Mouse (Mus musculus): ENCODE measurements around the gene Rgs17. TPM values are rescaled to one million over a fixed set of nuclear protein-coding genes. Genes with fewer than 3 reads are reported as not detected.

The Rgs17 gene
- polyA plus RNA-seq, 1 experiment: 0.49 TPM

GRCm38 (mm10) chr10:5806996-5807395 lies 115.2 kb downstream of the Rgs17 start:
- Histone ChIP-seq H3ac (ENCODE audit: control insufficient read depth, insufficient read length) (no peak overlapping the region), H3K4me3 (peak overlapping the region; percentile 69), H3K36me3 (ENCODE audit: control insufficient read depth, insufficient read depth) (peaks cover 4% of the 10 kb centered on the region), H3K79me2 (ENCODE audit: control insufficient read depth, insufficient read depth) (peaks cover 29% of the 10 kb centered on the region), H3K4me2 (ENCODE audit: low read depth) (no peak overlapping the region), H3K27me3 (ENCODE audit: control insufficient read depth, insufficient read depth, insufficient read length) (no peaks in the 10 kb centered on the region)
- TF ChIP-seq REST (IDR thresholded peaks at IDR 0.05; ENCODE audit: insufficient read depth, insufficient read length) (no peak), CEBPB (IDR thresholded peaks at IDR 0.05; ENCODE audit: insufficient read depth, poor library complexity, severe bottlenecking) (no peak), TCF12 (IDR thresholded peaks at IDR 0.05; ENCODE audit: insufficient read depth, poor library complexity, severe bottlenecking) (no peak), SRF (IDR thresholded peaks at IDR 0.05; ENCODE audit: control insufficient read depth, insufficient read length, low read depth) (no peak), MYOD1 (IDR thresholded peaks at IDR 0.05; ENCODE audit: control insufficient read depth in 1 of 3, insufficient read length in 2 of 3, low read depth in 2 of 3) (no peak), USF1 (IDR thresholded peaks at IDR 0.05; ENCODE audit: low read depth) (no peak), MYOG (IDR thresholded peaks at IDR 0.05; ENCODE audit: control insufficient read depth in 1 of 3, insufficient read depth in 1 of 3, insufficient read length in 2 of 3, low read depth in 2 of 3) (no peak), MAX (IDR thresholded peaks at IDR 0.05; ENCODE audit: low read depth) (no peak), POLR2AphosphoS2 (IDR thresholded peaks at IDR 0.05; ENCODE audit: insufficient read length, low read depth) (no peak), POLR2A (IDR thresholded peaks at IDR 0.05; ENCODE audit: insufficient read length, low read depth) (no peak), E2F4 (IDR thresholded peaks at IDR 0.05; ENCODE audit: insufficient read depth) (no peak)

GRCm38 (mm10) chr10:5806416-5806815 lies 115.8 kb downstream of the Rgs17 start:
- Histone ChIP-seq H3K4me3 (peak overlapping the region; percentile 69), H3K4me2 (ENCODE audit: low read depth) (peak overlapping the region; percentile 97), H3K27me3 (ENCODE audit: control insufficient read depth, insufficient read depth, insufficient read length) (no peaks in the 10 kb centered on the region), H3ac (ENCODE audit: control insufficient read depth, insufficient read length) (no peak overlapping the region), H3K36me3 (ENCODE audit: control insufficient read depth, insufficient read depth) (peaks cover 6% of the 10 kb centered on the region), H3K79me2 (ENCODE audit: control insufficient read depth, insufficient read depth) (peaks cover 35% of the 10 kb centered on the region)
- TF ChIP-seq POLR2A (IDR thresholded peaks at IDR 0.05; ENCODE audit: insufficient read length, low read depth): no peak
- TF ChIP-seq MYOG (IDR thresholded peaks at IDR 0.05; ENCODE audit: control insufficient read depth in 1 of 3, insufficient read depth in 1 of 3, insufficient read length in 2 of 3, low read depth in 2 of 3): no peak
- no peak for TF ChIP-seq E2F4 (IDR thresholded peaks at IDR 0.05; ENCODE audit: insufficient read depth)
- TF ChIP-seq POLR2AphosphoS2 (IDR thresholded peaks at IDR 0.05; ENCODE audit: insufficient read length, low read depth): no peak

GRCm38 (mm10) chr10:5805731-5806307 lies 116.4 kb downstream of the Rgs17 start:
- H3ac ChIP-seq (ENCODE audit: control insufficient read depth, insufficient read length): peak overlapping the region; percentile 10
- peaks cover 11% of the 10 kb centered on the region for H3K36me3 ChIP-seq (ENCODE audit: control insufficient read depth, insufficient read depth)
- H3K27me3 ChIP-seq (ENCODE audit: control insufficient read depth, insufficient read depth, insufficient read length): no peaks in the 10 kb centered on the region
- TF ChIP-seq MYOD1 (IDR thresholded peaks at IDR 0.05; ENCODE audit: control insufficient read depth in 1 of 3, insufficient read length in 2 of 3, low read depth in 2 of 3) (no peak), E2F4 (IDR thresholded peaks at IDR 0.05; ENCODE audit: insufficient read depth) (peak; percentile 70), POLR2AphosphoS2 (IDR thresholded peaks at IDR 0.05; ENCODE audit: insufficient read length, low read depth) (peak; percentile 66), USF1 (IDR thresholded peaks at IDR 0.05; ENCODE audit: low read depth) (peak; percentile 85), POLR2A (IDR thresholded peaks at IDR 0.05; ENCODE audit: insufficient read length, low read depth) (peak; percentile 80)
- peak overlapping the region; percentile 69 for H3K4me3 ChIP-seq
- H3K4me2 ChIP-seq (ENCODE audit: low read depth): peak overlapping the region; percentile 97
- peaks cover 41% of the 10 kb centered on the region for H3K79me2 ChIP-seq (ENCODE audit: control insufficient read depth, insufficient read depth)

- Histone ChIP-seq H3K4me3 (peak within 1 kb of the TSS; percentile 69), H3ac (ENCODE audit: control insufficient read depth, insufficient read length) (peak within 1 kb of the TSS; percentile 10), H3K79me2 (ENCODE audit: control insufficient read depth, insufficient read depth) (peaks cover 46% of the 10 kb centered on the region), H3K36me3 (ENCODE audit: control insufficient read depth, insufficient read depth) (peaks cover 14% of the 10 kb centered on the region), H3K27me3 (ENCODE audit: control insufficient read depth, insufficient read depth, insufficient read length) (no peaks in the 10 kb centered on the region), H3K4me2 (ENCODE audit: low read depth) (peak within 1 kb of the TSS; percentile 97)
- peak; percentile 64 for TF ChIP-seq POLR2A (IDR thresholded peaks at IDR 0.05; ENCODE audit: insufficient read length, low read depth)
- no peak for TF ChIP-seq MYOD1 (IDR thresholded peaks at IDR 0.05; ENCODE audit: control insufficient read depth in 1 of 3, insufficient read length in 2 of 3, low read depth in 2 of 3)
- TF ChIP-seq CEBPB (IDR thresholded peaks at IDR 0.05; ENCODE audit: insufficient read depth, poor library complexity, severe bottlenecking): no peak
- TF ChIP-seq MAX (IDR thresholded peaks at IDR 0.05; ENCODE audit: low read depth): no peak
- TF ChIP-seq E2F4 (IDR thresholded peaks at IDR 0.05; ENCODE audit: insufficient read depth): peak; percentile 92
- TF ChIP-seq REST (IDR thresholded peaks at IDR 0.05; ENCODE audit: insufficient read depth, insufficient read length): no peak
- TF ChIP-seq POLR2AphosphoS2 (IDR thresholded peaks at IDR 0.05; ENCODE audit: insufficient read length, low read depth): peak; percentile 50
- TF ChIP-seq TCF12 (IDR thresholded peaks at IDR 0.05; ENCODE audit: insufficient read depth, poor library complexity, severe bottlenecking): no peak
- TF ChIP-seq MYOG (IDR thresholded peaks at IDR 0.05; ENCODE audit: control insufficient read depth in 1 of 3, insufficient read depth in 1 of 3, insufficient read length in 2 of 3, low read depth in 2 of 3): no peak
Observed at GRCm38 (mm10) chr10:5805243-5805730, 116.9 kb downstream of the Rgs17 start, which contains the start of gene Fbxo5. Fbxo5 (minus strand) TSS chr10:5805600.

GRCm38 (mm10) chr10:5804691-5805156 lies 117.5 kb downstream of the Rgs17 start:
- peak overlapping the region; percentile 58 for H3K4me2 ChIP-seq (ENCODE audit: low read depth)
- peaks cover 20% of the 10 kb centered on the region for H3K36me3 ChIP-seq (ENCODE audit: control insufficient read depth, insufficient read depth)
- H3K4me3 ChIP-seq: peak overlapping the region; percentile 69
- peaks cover 52% of the 10 kb centered on the region for H3K79me2 ChIP-seq (ENCODE audit: control insufficient read depth, insufficient read depth)
- no peaks in the 10 kb centered on the region for H3K27me3 ChIP-seq (ENCODE audit: control insufficient read depth, insufficient read depth, insufficient read length)
- TF ChIP-seq CEBPB (IDR thresholded peaks at IDR 0.05; ENCODE audit: insufficient read depth, poor library complexity, severe bottlenecking) (no peak), TCF3 (IDR thresholded peaks at IDR 0.05; ENCODE audit: insufficient read length, low read depth) (no peak), MAX (IDR thresholded peaks at IDR 0.05; ENCODE audit: low read depth) (no peak), USF1 (IDR thresholded peaks at IDR 0.05; ENCODE audit: low read depth) (no peak), MYOD1 (IDR thresholded peaks at IDR 0.05; ENCODE audit: control insufficient read depth in 1 of 3, insufficient read length in 2 of 3, low read depth in 2 of 3) (no peak), SRF (IDR thresholded peaks at IDR 0.05; ENCODE audit: control insufficient read depth, insufficient read length, low read depth) (no peak), POLR2AphosphoS2 (IDR thresholded peaks at IDR 0.05; ENCODE audit: insufficient read length, low read depth) (no peak), POLR2A (IDR thresholded peaks at IDR 0.05; ENCODE audit: insufficient read length, low read depth) (no peak), E2F4 (IDR thresholded peaks at IDR 0.05; ENCODE audit: insufficient read depth) (no peak), TCF12 (IDR thresholded peaks at IDR 0.05; ENCODE audit: insufficient read depth, poor library complexity, severe bottlenecking) (no peak), REST (IDR thresholded peaks at IDR 0.05; ENCODE audit: insufficient read depth, insufficient read length) (no peak), MYOG (IDR thresholded peaks at IDR 0.05; ENCODE audit: control insufficient read depth in 1 of 3, insufficient read depth in 1 of 3, insufficient read length in 2 of 3, low read depth in 2 of 3) (no peak)
- peak overlapping the region; percentile 10 for H3ac ChIP-seq (ENCODE audit: control insufficient read depth, insufficient read length)
